Mouse (Mus musculus): ENCODE measurements at regions not wholly inside any gene's neighbourhood (a gene's known extent, or its start where the extent isn't known, plus 50 kb on each side); places are given as distances from the start of the nearest gene placed in this dataset.
"Not testable (repeated sequence)": the region's sequence is repeated elsewhere in the genome, so short reads cannot be mapped to it uniquely, and the experiment has no call there.

DNA sequence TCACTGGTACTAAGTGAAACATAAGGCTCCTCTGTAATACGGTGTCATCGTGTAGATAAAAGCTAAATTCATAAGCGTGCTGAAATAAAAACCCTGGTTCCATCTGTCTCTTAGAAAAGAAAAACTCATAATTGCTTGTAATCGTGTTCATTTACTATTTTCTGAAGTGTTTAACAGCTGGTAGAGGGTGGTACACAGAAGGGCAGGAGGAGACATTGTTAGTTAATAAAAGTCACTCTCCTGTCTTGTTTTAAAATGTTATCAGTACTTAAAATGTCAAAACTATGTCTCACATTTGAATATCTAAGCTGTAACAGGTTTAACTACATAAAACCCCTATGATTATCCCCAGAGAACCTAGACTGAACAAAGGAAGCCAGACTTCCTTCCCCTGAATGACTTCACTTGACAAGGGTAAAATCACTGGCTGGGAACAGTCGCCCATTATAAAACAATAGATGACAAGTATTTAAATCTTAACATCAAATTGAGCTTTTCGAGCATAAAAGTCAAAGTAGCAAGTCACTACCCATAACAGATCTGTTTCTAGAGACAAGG is 1530.6 kb upstream of the Dsel start:
- Histone ChIP-seq H3K27ac (no peak overlapping the region), H3K4me2 (replicated peaks) (no peak overlapping the region), H3K27me3 (ENCODE audit: control insufficient read depth, insufficient read depth, low read length) (no peaks in the 10 kb centered on the region), H3K36me3 (replicated peaks; ENCODE audit: control insufficient read depth, insufficient read depth) (no peaks in the 10 kb centered on the region), H3K9me3 (ENCODE audit: control insufficient read depth, low read length) (no peaks in the 10 kb centered on the region), H3K4me1 (replicated peaks; ENCODE audit: control insufficient read depth, insufficient read depth, low read length) (no peaks in the 10 kb centered on the region), H3K4me3 (replicated peaks; ENCODE audit: low read length) (no peak overlapping the region), H3K9ac (no peak overlapping the region)
- WGBS = 81% methylated on average over 6 of the region's 6 CpGs
- no peak for DNase-seq (ENCODE audit: low spot score)
- ATAC-seq (ENCODE audit: low FRiP score) = no peak

DNA sequence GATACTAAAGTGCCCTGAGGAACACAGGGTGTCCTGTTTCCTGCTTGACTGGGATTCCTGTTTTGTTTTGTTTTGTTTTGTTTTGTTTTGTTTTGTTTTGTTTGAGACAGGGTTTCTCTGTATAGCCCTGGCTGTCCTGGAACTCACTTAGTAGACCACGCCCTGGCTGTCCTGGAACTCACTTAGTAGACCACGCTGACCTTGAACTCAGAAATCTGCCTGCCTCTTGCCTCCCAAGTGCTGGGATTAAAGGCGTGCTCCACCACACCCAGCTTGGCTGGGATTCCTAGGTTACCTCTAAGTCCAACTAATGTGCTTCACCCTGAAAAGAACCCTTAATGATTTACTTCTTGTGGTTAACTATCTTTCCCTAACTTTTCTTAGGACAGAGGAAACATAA is 1529.6 kb upstream of the Dsel start:
- ATAC-seq (ENCODE audit: low FRiP score); H3K4me3 ChIP-seq (replicated peaks; ENCODE audit: low read length); H3K9ac ChIP-seq; H3K9me3 ChIP-seq (ENCODE audit: control insufficient read depth, low read length); H3K27me3 ChIP-seq (ENCODE audit: control insufficient read depth, insufficient read depth, low read length); H3K4me1 ChIP-seq (replicated peaks; ENCODE audit: control insufficient read depth, insufficient read depth, low read length); DNase-seq (ENCODE audit: low spot score); H3K36me3 ChIP-seq (replicated peaks; ENCODE audit: control insufficient read depth, insufficient read depth); H3K4me2 ChIP-seq (replicated peaks); H3K27ac ChIP-seq: not testable (repeated sequence)
- 90% methylated on average over 3 of the region's 3 CpGs for WGBS

DNA sequence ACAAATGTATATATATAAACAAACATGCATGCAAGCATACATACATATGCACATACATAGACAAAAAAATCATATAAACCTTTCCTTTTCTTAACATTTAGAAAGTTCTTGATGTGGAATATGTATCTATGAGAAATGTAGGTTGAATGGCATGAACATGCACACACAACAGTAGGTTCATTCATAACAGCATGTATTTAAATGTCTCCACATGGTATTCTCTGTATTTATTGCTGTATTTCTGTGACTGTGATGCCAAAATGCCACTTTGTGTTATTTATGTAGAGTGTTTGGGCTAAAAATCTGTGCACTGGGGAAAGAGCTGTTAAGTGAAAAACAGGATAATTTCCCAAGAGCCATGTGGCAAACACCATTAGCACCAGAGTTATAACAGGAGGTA is 1528.2 kb upstream of the Dsel start:
- Histone ChIP-seq H3K4me1 (replicated peaks; ENCODE audit: control insufficient read depth, insufficient read depth, low read length) (no peaks in the 10 kb centered on the region), H3K36me3 (replicated peaks; ENCODE audit: control insufficient read depth, insufficient read depth) (no peaks in the 10 kb centered on the region), H3K9ac (no peak overlapping the region), H3K4me3 (replicated peaks; ENCODE audit: low read length) (no peak overlapping the region), H3K4me2 (replicated peaks) (no peak overlapping the region), H3K27me3 (ENCODE audit: control insufficient read depth, insufficient read depth, low read length) (no peaks in the 10 kb centered on the region), H3K27ac (no peak overlapping the region), H3K9me3 (ENCODE audit: control insufficient read depth, low read length) (no peaks in the 10 kb centered on the region)
- DNase-seq (ENCODE audit: low spot score) = no peak
- ATAC-seq (ENCODE audit: low FRiP score) = no peak

DNA sequence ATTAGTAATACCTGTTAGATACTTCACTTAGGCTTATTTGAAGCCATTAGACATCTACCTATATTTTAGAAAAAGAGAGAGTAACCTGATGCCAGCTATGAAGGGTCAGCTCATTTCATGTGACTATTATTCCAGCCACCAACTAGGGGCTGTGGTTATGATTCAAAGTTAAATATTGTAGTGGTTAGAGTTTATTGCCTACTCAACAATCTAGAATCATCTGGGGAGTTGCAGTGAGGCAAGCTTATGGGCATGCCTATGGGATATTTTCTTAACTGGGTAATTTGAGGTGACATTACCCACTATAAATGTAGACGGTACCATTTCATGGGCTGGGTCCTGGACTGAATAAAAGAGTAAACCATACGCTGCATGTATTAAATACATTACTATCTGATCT is 1525.2 kb upstream of the Dsel start:
- DNase-seq (ENCODE audit: low spot score) (no peak), ATAC-seq (ENCODE audit: low FRiP score) (no peak)
- no peak overlapping the region for H3K4me3 ChIP-seq (replicated peaks; ENCODE audit: low read length)
- no peaks in the 10 kb centered on the region for H3K9me3 ChIP-seq (ENCODE audit: control insufficient read depth, low read length)
- no peak overlapping the region for H3K9ac ChIP-seq
- H3K4me1 ChIP-seq (replicated peaks; ENCODE audit: control insufficient read depth, insufficient read depth, low read length) = no peaks in the 10 kb centered on the region
- H3K27ac ChIP-seq = no peak overlapping the region
- H3K27me3 ChIP-seq (ENCODE audit: control insufficient read depth, insufficient read depth, low read length) = no peaks in the 10 kb centered on the region
- H3K36me3 ChIP-seq (replicated peaks; ENCODE audit: control insufficient read depth, insufficient read depth) = no peaks in the 10 kb centered on the region
- no peak overlapping the region for H3K4me2 ChIP-seq (replicated peaks)
- 93% methylated on average over 2 of the region's 2 CpGs for WGBS

DNA sequence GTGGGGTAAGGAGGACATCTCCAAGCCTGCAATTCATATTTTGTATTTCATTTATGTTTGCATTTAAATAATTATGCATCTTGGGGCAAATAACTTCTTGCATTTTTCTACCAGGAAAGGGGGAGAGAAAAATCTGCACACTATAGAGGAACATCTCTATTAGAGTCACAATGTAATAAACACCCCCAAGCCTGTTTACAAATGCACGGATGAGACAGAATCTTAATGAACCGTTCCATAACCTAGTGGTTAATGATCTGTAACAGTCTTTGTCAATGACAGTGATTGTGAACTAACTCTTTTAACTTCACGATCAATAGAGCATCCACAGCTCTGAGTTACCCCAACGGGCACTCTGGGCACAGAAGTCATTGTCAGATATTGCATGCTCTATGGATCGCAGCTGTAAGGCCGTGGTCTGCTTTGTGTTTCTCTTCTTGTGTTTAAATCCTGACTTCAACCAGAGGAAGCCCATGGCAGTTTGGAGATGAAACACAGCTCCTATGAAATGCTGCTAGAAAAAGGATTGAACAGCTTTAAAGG is 1520.2 kb upstream of the Dsel start:
- H3K36me3 ChIP-seq (replicated peaks; ENCODE audit: control insufficient read depth, insufficient read depth) = no peaks in the 10 kb centered on the region
- H3K4me3 ChIP-seq (replicated peaks; ENCODE audit: low read length) = no peak overlapping the region
- WGBS = 23% methylated on average over 6 of the region's 6 CpGs
- no peak overlapping the region for H3K4me2 ChIP-seq (replicated peaks)
- no peaks in the 10 kb centered on the region for H3K27me3 ChIP-seq (ENCODE audit: control insufficient read depth, insufficient read depth, low read length)
- H3K9me3 ChIP-seq (ENCODE audit: control insufficient read depth, low read length) = no peaks in the 10 kb centered on the region
- no peaks in the 10 kb centered on the region for H3K4me1 ChIP-seq (replicated peaks; ENCODE audit: control insufficient read depth, insufficient read depth, low read length)
- no peak overlapping the region for H3K9ac ChIP-seq
- no peak overlapping the region for H3K27ac ChIP-seq
- DNase-seq (ENCODE audit: low spot score) (peak; percentile 28), ATAC-seq (ENCODE audit: low FRiP score) (peak; percentile 48; the same call in 1 of the 2 replicates)

DNA sequence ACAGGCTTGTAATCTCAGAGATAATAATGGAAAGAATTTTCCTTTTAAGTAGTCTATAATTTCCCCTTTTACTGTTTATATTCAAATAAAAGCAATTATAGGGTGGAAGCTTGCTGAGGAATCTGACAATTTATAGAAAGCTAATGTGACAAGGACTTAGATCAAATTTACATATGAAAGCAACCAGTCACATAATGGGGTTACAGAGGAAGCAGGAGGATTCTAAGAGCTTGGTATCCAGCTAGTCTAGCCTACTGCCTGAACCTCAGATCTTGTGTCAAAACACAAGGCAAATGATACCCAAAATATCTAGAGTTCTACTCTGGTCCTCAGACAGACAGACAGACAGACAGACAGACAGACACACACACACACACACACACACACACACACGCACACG is 1519.0 kb upstream of the Dsel start:
- 92% methylated on average over 2 of the region's 2 CpGs for WGBS

DNA sequence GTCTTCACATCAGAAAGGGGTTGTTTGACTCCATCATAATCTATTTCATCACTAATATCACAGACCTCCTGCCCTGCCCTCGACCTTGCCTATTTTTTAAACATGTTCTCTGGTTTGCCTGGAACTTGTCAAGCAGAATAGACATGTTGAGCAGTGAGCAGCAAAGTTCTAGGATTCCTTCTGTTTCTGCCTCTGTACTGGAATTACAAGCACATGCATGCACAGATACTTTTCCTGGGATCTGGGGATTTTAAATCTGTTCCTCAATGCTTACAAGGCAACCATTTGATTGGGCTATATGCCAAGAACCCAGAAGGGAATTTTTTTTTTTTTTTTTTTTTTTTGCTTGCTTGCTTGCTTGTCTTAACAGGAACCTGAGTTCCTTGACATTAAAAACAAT is 1508.0 kb upstream of the Dsel start:
- ATAC-seq (ENCODE audit: low FRiP score) (no peak), DNase-seq (ENCODE audit: low spot score) (no peak)
- Histone ChIP-seq H3K4me2 (replicated peaks) (no peak overlapping the region), H3K4me1 (replicated peaks; ENCODE audit: control insufficient read depth, insufficient read depth, low read length) (no peaks in the 10 kb centered on the region), H3K9me3 (ENCODE audit: control insufficient read depth, low read length) (no peaks in the 10 kb centered on the region), H3K9ac (no peak overlapping the region), H3K27me3 (ENCODE audit: control insufficient read depth, insufficient read depth, low read length) (no peaks in the 10 kb centered on the region), H3K36me3 (replicated peaks; ENCODE audit: control insufficient read depth, insufficient read depth) (no peaks in the 10 kb centered on the region), H3K27ac (no peak overlapping the region), H3K4me3 (replicated peaks; ENCODE audit: low read length) (no peak overlapping the region)
- 81% methylated on average over 1 of the region's 1 CpGs for WGBS

More for the DNA sequence above, 1519.0 kb upstream of the Dsel start:
- Histone ChIP-seq H3K4me3 (replicated peaks; ENCODE audit: low read length) (no peak overlapping the region), H3K36me3 (replicated peaks; ENCODE audit: control insufficient read depth, insufficient read depth) (no peaks in the 10 kb centered on the region), H3K9ac (no peak overlapping the region), H3K27me3 (ENCODE audit: control insufficient read depth, insufficient read depth, low read length) (no peaks in the 10 kb centered on the region), H3K4me1 (replicated peaks; ENCODE audit: control insufficient read depth, insufficient read depth, low read length) (no peaks in the 10 kb centered on the region), H3K4me2 (replicated peaks) (no peak overlapping the region), H3K9me3 (ENCODE audit: control insufficient read depth, low read length) (no peaks in the 10 kb centered on the region), H3K27ac (no peak overlapping the region)
- ATAC-seq (ENCODE audit: low FRiP score) (no peak), DNase-seq (ENCODE audit: low spot score) (no peak)

DNA sequence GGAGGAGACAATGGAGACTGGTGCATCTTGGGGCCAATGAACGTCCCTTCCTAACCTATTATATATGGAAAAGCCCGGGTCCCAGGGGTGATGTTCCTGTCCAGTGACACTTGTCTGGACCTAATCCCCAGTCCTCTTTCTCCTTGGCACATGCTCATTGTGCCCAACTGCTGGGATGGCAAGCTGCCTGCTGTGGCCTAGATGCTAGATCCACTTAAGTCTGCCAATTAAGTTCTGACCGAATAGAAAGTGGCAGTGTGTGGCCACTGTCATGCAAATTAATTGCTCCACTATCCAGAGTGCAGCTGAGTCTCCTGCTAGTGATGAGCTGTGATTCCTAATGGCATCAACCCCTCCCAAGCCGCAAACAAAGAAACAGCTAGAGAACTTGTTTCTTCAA is 1493.5 kb upstream of the Dsel start:
- Histone ChIP-seq H3K27ac (no peak overlapping the region), H3K4me2 (replicated peaks) (no peak overlapping the region), H3K4me1 (replicated peaks; ENCODE audit: control insufficient read depth, insufficient read depth, low read length) (no peaks in the 10 kb centered on the region), H3K36me3 (replicated peaks; ENCODE audit: control insufficient read depth, insufficient read depth) (no peaks in the 10 kb centered on the region), H3K9ac (no peak overlapping the region), H3K9me3 (ENCODE audit: control insufficient read depth, low read length) (no peaks in the 10 kb centered on the region), H3K4me3 (replicated peaks; ENCODE audit: low read length) (no peak overlapping the region), H3K27me3 (ENCODE audit: control insufficient read depth, insufficient read depth, low read length) (no peaks in the 10 kb centered on the region)
- ATAC-seq (ENCODE audit: low FRiP score) (peak; percentile 77; the same call in 1 of the 2 replicates), DNase-seq (ENCODE audit: low spot score) (no peak)
- 23% methylated on average over 4 of the region's 4 CpGs for WGBS

DNA sequence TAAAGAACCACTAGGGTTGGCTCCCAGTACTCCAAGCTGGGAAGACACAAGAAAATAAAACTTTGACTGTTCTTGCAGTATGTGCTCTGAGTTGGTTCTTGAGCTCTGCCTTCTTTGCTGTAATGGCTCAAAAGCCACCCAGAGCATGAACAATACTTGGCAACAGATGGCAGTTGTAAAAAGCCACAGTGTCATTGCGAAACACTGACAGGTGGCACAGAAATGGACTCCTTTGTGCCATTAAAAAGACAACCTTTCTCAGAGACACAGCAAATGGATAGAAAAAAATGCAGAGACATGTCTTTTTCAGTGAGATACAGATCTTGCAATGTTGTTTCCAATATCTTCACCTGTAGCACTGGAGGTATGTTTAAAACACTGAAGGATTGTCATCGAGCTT is 1443.3 kb upstream of the Dsel start:
- Histone ChIP-seq H3K4me2 (replicated peaks) (no peak overlapping the region), H3K36me3 (replicated peaks; ENCODE audit: control insufficient read depth, insufficient read depth) (no peaks in the 10 kb centered on the region), H3K9ac (no peak overlapping the region), H3K4me1 (replicated peaks; ENCODE audit: control insufficient read depth, insufficient read depth, low read length) (no peaks in the 10 kb centered on the region), H3K4me3 (replicated peaks; ENCODE audit: low read length) (no peak overlapping the region), H3K27me3 (ENCODE audit: control insufficient read depth, insufficient read depth, low read length) (no peaks in the 10 kb centered on the region), H3K9me3 (ENCODE audit: control insufficient read depth, low read length) (no peaks in the 10 kb centered on the region), H3K27ac (no peak overlapping the region)
- no peak for ATAC-seq (ENCODE audit: low FRiP score)
- DNase-seq (ENCODE audit: low spot score) = no peak
- WGBS = 88% methylated on average over 2 of the region's 2 CpGs

DNA sequence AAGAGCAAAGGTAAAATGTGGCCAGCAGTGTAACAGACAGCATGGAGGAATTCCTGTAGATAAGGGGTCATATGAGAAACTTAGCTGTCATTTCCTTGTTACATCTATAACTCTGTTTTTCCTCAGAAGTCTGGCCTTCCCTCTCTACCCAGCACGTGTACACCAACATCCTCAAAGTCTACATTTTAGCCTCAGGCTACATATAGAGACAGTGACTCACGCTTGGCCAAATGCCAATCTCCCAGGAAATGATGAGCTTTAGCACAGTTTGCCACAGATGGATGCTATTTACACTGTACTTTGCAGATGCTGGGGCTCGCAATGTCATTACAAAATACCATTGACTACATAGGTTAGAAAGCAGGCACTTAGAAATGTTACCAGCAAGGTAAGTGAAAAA is 1433.1 kb upstream of the Dsel start:
- 67% methylated on average over 3 of the region's 3 CpGs for WGBS
- Histone ChIP-seq H3K27ac (no peak overlapping the region), H3K4me1 (replicated peaks; ENCODE audit: control insufficient read depth, insufficient read depth, low read length) (no peaks in the 10 kb centered on the region), H3K27me3 (ENCODE audit: control insufficient read depth, insufficient read depth, low read length) (no peaks in the 10 kb centered on the region), H3K9ac (no peak overlapping the region), H3K4me2 (replicated peaks) (no peak overlapping the region), H3K9me3 (ENCODE audit: control insufficient read depth, low read length) (0 out of 2 replicates have a peak, but pooled peaks cover 4% of the 10 kb centered on the region), H3K36me3 (replicated peaks; ENCODE audit: control insufficient read depth, insufficient read depth) (no peaks in the 10 kb centered on the region), H3K4me3 (replicated peaks; ENCODE audit: low read length) (no peak overlapping the region)
- DNase-seq (ENCODE audit: low spot score) (peak; percentile 24), ATAC-seq (ENCODE audit: low FRiP score) (peak; percentile 43; the same call in 1 of the 2 replicates)
